ENCODE assay signal across 19 mouse cellular contexts in the genomic region with DNA sequence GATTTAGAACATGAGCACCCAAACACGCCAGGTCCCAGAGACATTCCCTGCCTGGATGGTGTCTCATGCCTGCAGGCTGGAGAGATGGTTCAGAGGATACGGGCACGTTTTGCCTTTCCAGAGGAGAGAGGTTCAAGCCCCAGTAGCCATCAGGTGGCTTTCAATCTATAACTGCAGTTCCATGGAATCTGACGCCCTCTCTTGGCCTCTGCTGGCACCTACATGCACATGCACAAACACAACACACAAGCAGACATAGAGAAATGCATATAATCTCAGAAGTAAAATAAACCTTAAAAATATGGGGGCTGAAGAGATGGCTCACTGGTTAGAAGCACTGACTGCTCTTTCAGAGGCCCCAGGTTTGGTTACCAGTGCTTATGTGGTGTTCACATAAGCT. TPM values are rescaled to one million over a fixed set of nuclear protein-coding genes. Genes with fewer than 3 reads are reported as not detected.
A peak's percentile ranks its signal among the peaks of the same experiment; 100 is the strongest.
DNase-seq lines count a peak whose midpoint lies in the region; ATAC-seq and TF ChIP-seq lines count a peak whose summit lies in the region.
"Had no signal": no experiment of that assay in that cellular context is flagged by ENCODE, and none has a peak within 500 bp of the region (broad histone marks: within the 10 kb centered on the region; RNA-seq: fewer than 3 reads in every experiment).

No protein-coding gene starts in this region.

- H3K4me2 ChIP-seq in CH12.LX (ENCODE audit: insufficient read depth, low read depth, poor library complexity, severe bottlenecking) = no peak overlapping the region
- H3K4me2 ChIP-seq: embryonic facial prominence, embryonic 13.5 days; forebrain, embryonic 13.5 days; lung, embryonic 14.5 days; neural tube, embryonic 13.5 days had no signal

- DNase-seq in layer of hippocampus, adult 2 months (ENCODE audit: low spot score in 2 of 2) = no peak
- DNase-seq in layer of hippocampus, adult 9-10 months (ENCODE audit: low spot score) = no peak
- DNase-seq in CH12.LX (ENCODE audit: extremely low read depth) (no peak), ZHBTc4 (ENCODE audit: low read depth, low spot score) (peak; percentile 59)
- no peak for DNase-seq in right cerebral cortex, postnatal 10 days (ENCODE audit: low spot score in 2 of 2)
- no peak for DNase-seq in c-Kit-positive CD71-positive TER-119-positive erythroid progenitor cells, embryonic 14.5 days (ENCODE audit: low spot score)
- DNase-seq: cerebellum, adult 11 months; heart, adult 18-20 months; kidney, adult 18-20 months; lung, embryonic 14.5 days; thymus, postnatal 4 days had no signal

- no peaks in the 10 kb centered on the region for H3K9me3 ChIP-seq in CH12.LX (replicated peaks; ENCODE audit: low read length)
- H3K9me3 ChIP-seq: embryonic facial prominence, embryonic 13.5 days; forebrain, embryonic 13.5 days; limb, embryonic 10.5 days; neural tube, embryonic 13.5 days had no signal

- in situ Hi-C loops in CH12.LX (cut with MboI; ENCODE audit: low pct_ligation_motif_present, low pct_unique_long_range_greater_than_20kb, low sequenced_read_pairs) = loop anchor here (25.0 kb wide), 1 partner anchor 164 kb away; no protein-coding TSS in a partner anchor

- dilution Hi-C loops in CH12.LX (cut with MboI; ENCODE audit: extremely low pct_ligation_motif_present, extremely low pct_unique_long_range_greater_than_20kb, low sequenced_read_pairs) = no loop called here

- no peak overlapping the region for H3K27ac ChIP-seq in layer of hippocampus, adult 2 months
- no peak overlapping the region for H3K27ac ChIP-seq in CH12.LX (ENCODE audit: insufficient read depth, low read depth)
- H3K27ac ChIP-seq in small intestine, adult 2 months (ENCODE audit: insufficient read depth, low read depth, low read length) = 0 out of 2 replicates have a peak overlapping the region, but pooled peaks have one; percentile 36
- H3K27ac ChIP-seq: embryonic facial prominence, embryonic 13.5 days; forebrain, embryonic 13.5 days; limb, embryonic 10.5 days; neural tube, embryonic 13.5 days had no signal

- 77% methylated on average over 4 of the region's 4 CpGs for WGBS in small intestine, adult 2 months

- no peak for ATAC-seq in monocyte, adult 5-6 weeks (replicated peaks; ENCODE audit: insufficient number of reproducible peaks, low FRiP score, low TSS enrichment, poor library complexity, severe bottlenecking)
- ATAC-seq: forebrain, embryonic 13.5 days had no signal

- H3K4me3 ChIP-seq in layer of hippocampus, adult 2 months = no peak overlapping the region
- no peak overlapping the region for H3K4me3 ChIP-seq in CH12.LX (replicated peaks in 1 of 3; ENCODE audit: low read depth in 2 of 3, low read length in 2 of 3, poor library complexity in 1 of 3)
- H3K4me3 ChIP-seq in small intestine, adult 2 months (ENCODE audit: low read depth, low read length) = no peak overlapping the region
- H3K4me3 ChIP-seq: embryonic facial prominence, embryonic 13.5 days; forebrain, embryonic 13.5 days; limb, embryonic 10.5 days; neural tube, embryonic 13.5 days had no signal

- peak; percentile 54 for TF ChIP-seq RAD21 in CH12.LX (IDR thresholded peaks at IDR 0.05; ENCODE audit: low read depth, low read length)

- no peak for TF ChIP-seq POLR2A in CH12.LX (IDR thresholded peaks at IDR 0.05; ENCODE audit: low read depth, low read length)
- no peak for TF ChIP-seq POLR2A in small intestine, adult 2 months (IDR thresholded peaks at IDR 0.05; ENCODE audit: low read depth, low read length)

- no peak for TF ChIP-seq EP300 in CH12.LX (IDR thresholded peaks at IDR 0.05; ENCODE audit: low read length)

- TF ChIP-seq CTCF in layer of hippocampus, adult 2 months (conservative IDR thresholded peaks at IDR 0.05) = peak; percentile 31
- peak in 1 of 2 experiments; percentile 54; a peak in 3 of 4 replicates for TF ChIP-seq CTCF in CH12.LX (conservative IDR thresholded peaks at IDR 0.05 in 1 of 2, IDR thresholded peaks at IDR 0.05 in 1 of 2; ENCODE audit: low read depth in 2 of 2, low read length in 2 of 2)
- peak; percentile 38; the same call in 1 of the 2 replicates for TF ChIP-seq CTCF in small intestine, adult 2 months (IDR thresholded peaks at IDR 0.05; ENCODE audit: extremely low read depth, insufficient read length, insufficient replicate concordance, low read depth, low read length)

- H3K36me3 ChIP-seq in CH12.LX (replicated peaks in 1 of 2; ENCODE audit: control insufficient read depth in 1 of 2, insufficient read depth in 1 of 2, low read length in 1 of 2) = no peaks in the 10 kb centered on the region
- H3K36me3 ChIP-seq in small intestine, adult 2 months (ENCODE audit: control insufficient read depth, insufficient read depth, low read length) = no peaks in the 10 kb centered on the region
- H3K36me3 ChIP-seq: embryonic facial prominence, embryonic 13.5 days; limb, embryonic 10.5 days; neural tube, embryonic 13.5 days had no signal

- H3K79me2 ChIP-seq in CH12.LX (replicated peaks; ENCODE audit: control insufficient read depth, extremely low read depth, insufficient read depth, poor library complexity, severe bottlenecking) = no peaks in the 10 kb centered on the region

- peaks cover 5 to 15% of the 10 kb centered on the region in 2 experiments; a peak in 3 of 4 replicates for H3K4me1 ChIP-seq in CH12.LX (ENCODE audit: control insufficient read depth in 1 of 2, insufficient read depth in 2 of 2)
- H3K4me1 ChIP-seq in small intestine, adult 2 months (ENCODE audit: control insufficient read depth, insufficient read depth, insufficient read length, low read length) = peaks cover 11% of the 10 kb centered on the region; the same call in 1 of the 2 replicates
- H3K4me1 ChIP-seq: embryonic facial prominence, embryonic 13.5 days; forebrain, embryonic 13.5 days; neural tube, embryonic 13.5 days had no signal

- H3K27me3 ChIP-seq in CH12.LX (replicated peaks) = no peaks in the 10 kb centered on the region
- no peaks in the 10 kb centered on the region for H3K27me3 ChIP-seq in small intestine, adult 2 months (ENCODE audit: control insufficient read depth, insufficient read depth, low read length)
- H3K27me3 ChIP-seq: neural tube, embryonic 13.5 days had no signal

- no peak overlapping the region for H3K9ac ChIP-seq in CH12.LX (ENCODE audit: insufficient read depth, low read depth)
- H3K9ac ChIP-seq: embryonic facial prominence, embryonic 13.5 days; forebrain, embryonic 13.5 days; lung, embryonic 14.5 days; neural tube, embryonic 13.5 days had no signal

TF ChIP-seq in CH12.LX, 34 proteins besides CTCF, POLR2A, EP300 and RAD21:
- peak; percentile 54 for TF ChIP-seq SMC3 (IDR thresholded peaks at IDR 0.05; ENCODE audit: low read depth, low read length)
- no peak for TF ChIP-seq ZNF384 (IDR thresholded peaks at IDR 0.05; ENCODE audit: low read depth, low read length)

RNA-seq across cellular contexts. Expression of a gene that starts 5.7 kb away (rescaled TPM):
- under 1 TPM; 0.27 to 0.44 TPM for total RNA-seq in layer of hippocampus, adult 2 months (2021)
- total RNA-seq in CH12.LX (2012; rRNA removed) (3.4 and 6.1 TPM in 2 replicates), CH12.LX (2014; rRNA removed) (2.2 and 3.2 TPM in 2 replicates)
- polyA plus RNA-seq in CH12.LX (2012; ENCODE audit: insufficient read length, low read depth) = 2.1 and 2.6 TPM in 2 replicates
- 21.9 and 43.3 TPM in 2 replicates for polyA plus RNA-seq in small intestine, adult 2 months (2012; rRNA removed)
- total RNA-seq in monocyte, adult 5-6 weeks (2017) = not detected in 3 replicates
- total RNA-seq: common myeloid progenitor, adult 5-6 weeks; megakaryocyte-erythroid progenitor cell, adult 5-6 weeks had no signal

RNA-seq across cellular contexts. Expression of a gene that starts 8.1 kb away (rescaled TPM):
- 10 to 100 TPM; 81.1 to 90.7 TPM for total RNA-seq in layer of hippocampus, adult 2 months (2021)
- 37.8 and 45.8 TPM in 2 replicates for total RNA-seq in CH12.LX (2012; rRNA removed)
- total RNA-seq in CH12.LX (2014; rRNA removed) = 42.8 and 46.2 TPM in 2 replicates
- polyA plus RNA-seq in CH12.LX (2012; ENCODE audit: insufficient read length, low read depth) = 60.5 and 60.8 TPM in 2 replicates
- polyA plus RNA-seq in small intestine, adult 2 months (2012; rRNA removed) = 2.2 and 5.3 TPM in 2 replicates
- 39.0 to 70.2 TPM (median 46.8 TPM) in 3 replicates for total RNA-seq in monocyte, adult 5-6 weeks (2017)

RNA-seq across cellular contexts. Expression of a gene that starts 53.8 kb away (rescaled TPM):
- 10 to 100 TPM; 17.7 to 18.6 TPM for total RNA-seq in layer of hippocampus, adult 2 months (2021)
- 43.5 and 52.4 TPM in 2 replicates for total RNA-seq in CH12.LX (2012; rRNA removed)
- 59.9 and 62.0 TPM in 2 replicates for total RNA-seq in CH12.LX (2014; rRNA removed)
- 87.1 and 93.9 TPM in 2 replicates for polyA plus RNA-seq in CH12.LX (2012; ENCODE audit: insufficient read length, low read depth)
- 32.6 and 85.0 TPM in 2 replicates for polyA plus RNA-seq in small intestine, adult 2 months (2012; rRNA removed)
- total RNA-seq in monocyte, adult 5-6 weeks (2017) = 0.48 to 2.4 TPM in 2 of 3 replicates, not detected in the other
